Mouse (Mus musculus) adipocyte (in vitro differentiated cells): ENCODE data around the gene Pkig.
"Not testable (repeated sequence)": the region's sequence is repeated elsewhere in the genome, so short reads cannot be mapped to it uniquely, and the experiment has no call there.

Source experiments
- DNase-seq: peaks from one replicate; pipeline ENCODE4 v3.0.0-alpha.2; 2016; ENCODE audit warnings: low spot score

Gene Pkig

GRCm38 (mm10) chr2:163643576-163643971 is 14.6 kb upstream of the Pkig start:
- no peak for DNase-seq

- DNase-seq, result peak; percentile 44
These were observed 14.1 kb upstream of the Pkig start for GRCm38 (mm10) chr2:163644047-163644446.

GRCm38 (mm10) chr2:163644575-163645385 is 13.4 kb upstream of the Pkig start, which contains the start of gene Serinc3:
Gene Serinc3, minus strand, starts transcription at chr2:163645131.
- peak; percentile 99 for DNase-seq

DNA sequence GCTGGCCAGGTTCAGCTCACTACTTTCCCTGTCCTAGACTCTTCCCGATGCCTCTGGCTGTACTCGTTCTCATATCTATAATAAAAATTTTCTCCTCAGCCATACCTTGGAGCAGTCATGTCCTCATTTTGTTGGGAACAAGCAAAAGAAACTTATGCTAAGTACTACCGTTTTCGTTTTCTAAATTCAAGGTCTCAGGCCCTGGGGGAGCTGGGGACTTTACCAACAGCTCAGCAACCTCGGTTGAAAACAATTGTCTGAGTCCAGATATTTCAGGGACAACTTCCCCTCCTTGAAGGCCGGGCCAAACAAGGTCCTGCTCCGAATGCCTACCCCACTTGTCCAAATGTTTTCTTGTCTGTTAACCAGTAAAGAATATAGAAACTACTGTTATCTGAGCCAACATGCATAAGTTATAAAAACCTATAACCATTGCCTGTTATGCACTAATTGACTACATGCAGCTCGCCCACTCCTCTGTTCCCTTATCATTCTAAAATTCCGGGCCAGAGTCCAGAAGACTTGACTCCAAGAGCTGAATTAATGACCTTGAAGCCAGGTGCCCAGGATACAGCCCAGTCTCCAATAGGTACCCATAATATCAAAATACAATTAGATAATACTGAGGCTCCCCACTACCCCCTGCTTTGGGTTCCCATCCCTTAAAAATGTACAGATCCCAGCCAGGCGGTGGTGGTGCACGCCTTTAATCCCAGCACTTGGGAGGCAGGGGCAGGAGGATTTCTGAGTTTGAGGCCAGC is 12.3 kb upstream of the Pkig start:
- DNase-seq, result no peak

GRCm38 (mm10) chr2:163646461-163647080 is 11.6 kb upstream of the Pkig start:
- DNase-seq, result no peak

DNA sequence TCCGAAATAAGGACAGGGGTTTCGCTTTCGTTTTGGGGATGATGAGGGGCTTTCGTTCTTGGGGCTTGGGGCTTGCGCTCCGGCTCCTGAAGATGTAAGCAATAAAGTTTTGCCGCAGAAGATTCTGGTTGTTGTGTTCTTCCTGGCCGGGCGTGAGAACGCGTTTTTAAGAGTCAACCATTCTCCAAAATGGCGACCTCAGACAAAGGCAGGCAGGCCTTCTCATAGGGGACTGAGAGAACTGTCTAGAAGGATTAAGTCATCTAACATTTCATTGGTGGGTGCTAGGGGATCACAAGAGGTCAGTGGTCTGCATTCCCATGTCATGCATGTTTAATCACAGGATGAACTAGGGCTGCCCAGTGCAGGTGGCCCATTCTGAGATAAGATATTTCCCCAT is 2.5 kb upstream of the Pkig start:
- not testable (repeated sequence) for DNase-seq

DNA sequence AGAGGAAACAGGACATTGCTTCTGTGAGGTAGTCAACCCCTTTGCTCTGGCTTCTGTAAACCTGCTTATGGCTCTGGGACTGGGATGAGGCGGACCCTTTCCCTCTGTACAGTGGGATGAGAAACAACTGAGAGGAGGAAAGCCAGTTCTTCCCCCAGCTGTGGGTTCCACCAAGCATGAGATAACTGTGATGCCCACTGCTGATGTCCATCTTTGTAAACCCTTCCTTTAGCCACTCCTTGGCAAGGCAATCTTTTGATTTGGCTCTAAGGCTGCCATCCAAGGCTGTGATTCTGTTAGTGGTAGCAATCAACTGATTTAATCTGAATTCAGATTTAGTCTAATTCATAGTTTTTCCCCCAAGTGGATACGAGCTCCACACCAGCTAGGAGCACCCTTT is 700 bp upstream of the Pkig start:
- no peak for DNase-seq

DNA sequence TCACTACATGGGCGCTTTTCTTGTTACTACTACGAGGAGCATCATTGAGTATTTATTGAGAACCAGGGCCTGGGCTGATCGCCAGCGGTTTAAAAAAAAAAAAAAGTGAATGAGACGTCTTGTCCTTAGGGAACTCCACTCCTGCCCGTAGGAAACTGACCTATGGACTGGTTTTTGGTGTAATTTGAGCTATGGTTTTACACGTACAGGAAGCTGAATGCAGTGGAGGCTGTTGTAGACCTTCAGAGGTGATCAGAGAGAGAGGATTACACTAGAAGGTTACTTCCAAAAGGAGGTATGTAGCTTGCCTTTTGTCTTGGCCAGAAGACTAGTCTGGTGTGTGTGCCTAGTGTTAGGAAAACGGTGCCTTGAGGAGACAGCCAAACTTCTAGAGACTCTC is 755 bp downstream of the Pkig start:
- peak; percentile 84 for DNase-seq

GRCm38 (mm10) chr2:163659431-163659830 is 1.2 kb downstream of the Pkig start:
- DNase-seq, result no peak

- no peak for DNase-seq
These were observed 2.0 kb downstream of the Pkig start for GRCm38 (mm10) chr2:163660103-163660701.

DNA sequence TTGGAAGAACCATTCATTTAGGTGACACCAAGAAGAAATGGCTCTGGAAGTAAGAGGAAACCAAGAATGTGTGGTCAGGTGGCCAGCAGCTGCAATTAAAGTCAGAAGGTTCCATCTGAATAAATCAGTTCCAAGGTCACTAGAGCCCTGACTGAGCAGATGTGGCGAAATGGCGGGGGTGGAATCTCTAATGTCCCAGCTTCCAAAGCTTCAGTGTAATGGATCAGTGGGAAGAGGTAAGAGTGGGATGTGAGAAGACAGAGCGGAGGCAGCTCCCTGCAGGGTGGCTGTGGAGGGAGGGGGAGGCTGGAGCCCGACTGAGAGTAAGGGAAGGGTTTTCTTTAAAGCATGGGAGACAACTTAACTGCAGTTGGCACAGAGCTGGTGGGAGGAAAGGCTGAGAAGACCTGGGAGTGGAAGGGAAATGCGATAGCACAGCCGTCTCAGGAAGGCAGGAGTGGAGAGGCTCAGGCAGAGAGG is 3.2 kb downstream of the Pkig start:
- peak; percentile 42 for DNase-seq

- no peak for DNase-seq
These were observed 3.9 kb downstream of the Pkig start for GRCm38 (mm10) chr2:163662076-163662475.

GRCm38 (mm10) chr2:163662698-163663221 is 4.6 kb downstream of the Pkig start:
- DNase-seq, result no peak

DNA sequence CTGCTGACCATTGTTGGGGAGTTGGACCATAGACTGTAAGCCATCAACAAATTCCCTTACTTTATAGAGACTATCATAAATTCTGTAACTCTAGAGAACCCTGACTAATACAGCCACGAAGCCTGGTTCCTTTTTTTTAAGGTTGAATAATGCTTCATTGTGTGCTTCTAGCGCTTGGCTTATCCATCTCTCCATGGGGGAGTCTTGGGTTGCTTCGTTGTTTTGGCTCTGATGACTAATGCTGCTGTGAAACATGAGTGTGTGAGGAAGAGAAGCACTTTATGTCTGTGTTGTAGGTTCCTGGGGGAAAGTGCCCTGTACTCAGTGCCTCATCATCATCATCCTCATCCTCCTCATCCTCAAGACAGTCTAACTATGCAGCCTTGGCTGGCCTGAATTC is 5.7 kb downstream of the Pkig start:
- DNase-seq, result no peak

DNA sequence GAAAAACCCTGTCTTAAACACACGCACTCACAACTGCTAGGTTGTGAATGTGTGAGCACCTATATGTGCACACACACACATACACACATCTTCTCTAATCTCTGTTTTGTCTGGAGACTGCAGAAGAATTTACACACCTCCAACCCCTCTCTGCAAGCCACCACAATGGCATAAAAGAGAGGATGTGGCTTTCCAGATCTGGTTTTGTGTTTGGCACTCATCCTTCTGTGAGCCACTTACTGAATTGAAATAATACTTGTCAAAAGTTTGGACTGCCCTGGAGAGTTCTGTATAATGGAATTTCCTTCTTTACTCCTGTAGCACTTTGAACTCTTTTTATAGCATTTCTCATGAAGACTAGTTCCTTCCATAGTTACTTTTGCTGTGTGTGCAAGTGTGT is 8.9 kb downstream of the Pkig start:
- no peak for DNase-seq

DNA sequence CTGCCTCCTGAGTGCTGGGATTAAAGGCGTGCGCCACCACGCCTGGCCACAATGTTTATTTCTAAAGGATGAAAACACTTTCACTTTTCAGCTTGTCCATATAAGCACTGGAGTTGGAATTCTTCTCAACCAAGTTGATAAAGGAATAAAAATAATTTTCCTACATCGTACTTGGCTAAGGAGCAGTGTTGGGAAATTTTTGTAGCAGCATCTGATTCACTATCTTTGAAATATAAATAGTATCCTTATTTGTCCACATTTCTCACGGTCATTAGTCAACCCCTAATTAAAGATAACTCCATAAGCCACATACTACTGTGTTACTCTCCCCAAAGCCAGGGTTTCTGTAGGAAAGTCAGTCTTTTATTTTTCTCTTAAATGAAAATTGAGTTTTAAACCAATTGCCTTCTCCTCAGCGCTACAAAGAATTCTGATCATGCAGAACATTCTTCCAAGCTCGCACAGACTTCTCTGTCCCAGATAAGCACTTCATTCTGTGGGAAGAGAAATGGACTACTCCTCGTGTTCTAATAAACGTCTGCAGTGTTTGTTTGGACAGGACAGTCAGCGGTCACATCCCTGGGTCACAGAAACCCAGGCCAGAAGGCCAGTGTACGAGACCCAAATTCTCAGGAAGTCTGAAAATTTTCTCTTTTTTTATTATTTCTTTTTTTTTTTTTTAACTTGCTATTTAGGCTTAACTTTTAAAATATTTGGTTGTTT is 12.8 kb downstream of the Pkig start:
- no peak for DNase-seq

DNA sequence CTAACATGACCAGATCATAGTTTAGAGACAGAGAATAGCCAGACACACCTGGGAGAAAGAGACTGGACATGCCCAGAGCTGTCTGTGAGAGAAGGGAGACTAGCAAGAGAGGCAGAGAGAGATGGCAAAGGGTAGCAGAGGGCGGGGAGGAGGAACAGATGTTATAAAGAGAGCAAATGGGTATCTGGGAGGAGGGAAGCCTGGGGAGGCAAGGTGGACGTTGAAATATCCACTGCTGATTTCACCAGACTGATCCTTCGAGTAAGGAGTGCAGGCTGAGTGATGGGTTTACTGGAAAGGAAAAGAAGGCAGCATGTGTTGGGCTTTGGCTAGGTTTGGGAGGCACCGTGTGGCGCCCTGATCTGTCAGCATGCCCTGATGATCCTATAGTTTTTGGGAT is 16.2 kb downstream of the Pkig start:
- no peak for DNase-seq

- peak; percentile 71 for DNase-seq
These were observed 17.0 kb downstream of the Pkig start for GRCm38 (mm10) chr2:163675144-163675619.

DNA sequence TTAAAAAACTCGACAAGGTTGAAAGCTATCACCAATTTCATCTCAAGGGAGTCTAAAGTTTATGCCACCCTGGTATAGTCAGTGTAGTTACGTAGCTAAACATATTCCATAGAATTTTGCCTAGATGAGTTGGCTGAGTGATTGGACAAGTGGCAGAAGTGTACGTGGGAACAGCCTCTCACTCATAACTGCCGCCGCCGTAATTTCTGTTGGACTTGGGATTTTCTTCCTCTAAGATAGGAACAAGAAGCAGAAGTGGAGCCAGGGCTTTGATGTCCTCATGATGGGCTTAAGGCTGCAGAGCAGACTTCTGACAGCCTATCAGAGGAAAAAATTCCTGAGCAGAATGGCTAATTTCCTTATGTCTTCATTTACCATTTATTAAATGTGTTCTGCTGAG is 17.5 kb downstream of the Pkig start:
- no peak for DNase-seq

DNA sequence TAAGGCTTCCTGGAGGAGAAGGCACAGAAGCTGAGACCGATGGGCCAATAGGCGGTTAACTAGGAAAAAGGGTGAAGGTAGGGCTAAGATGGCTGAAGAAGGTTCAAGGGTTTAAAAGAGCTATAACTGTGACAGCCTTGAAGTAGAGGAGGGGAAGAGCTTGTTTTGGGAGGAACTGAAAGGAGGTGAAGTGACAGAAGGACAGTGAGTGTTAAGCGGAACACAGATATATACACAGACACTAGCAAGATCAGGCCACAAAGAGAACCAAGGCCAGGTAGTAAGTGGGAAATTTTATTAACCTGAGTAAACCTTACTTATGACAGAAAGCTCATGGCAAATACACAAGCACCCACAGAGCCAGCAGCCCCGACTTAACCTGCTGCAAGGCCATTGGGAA is 18.1 kb downstream of the Pkig start:
- peak; percentile 40 for DNase-seq

GRCm38 (mm10) chr2:163676745-163677144 is 18.6 kb downstream of the Pkig start:
- no peak for DNase-seq
